20 mouse cellular contexts compared by ENCODE assay signal in genomic region chrX:163261248-163261647, GRCm38 (mm10).
"Had no signal": no experiment of that assay in that cellular context is flagged by ENCODE, and none has a peak within 500 bp of the region (broad histone marks: within the 10 kb centered on the region; RNA-seq: fewer than 3 reads in every experiment).

No protein-coding gene starts in this region.

- H3K27ac ChIP-seq: liver, embryonic 13.5 days; liver, embryonic 15.5 days; midbrain, embryonic 10.5 days; midbrain, embryonic 12.5 days; neural tube, embryonic 13.5 days; neural tube, embryonic 15.5 days had no signal

- H3K4me3 ChIP-seq: liver, embryonic 13.5 days; liver, embryonic 15.5 days; midbrain, embryonic 10.5 days; midbrain, embryonic 12.5 days; myocyte; neural tube, embryonic 13.5 days; neural tube, embryonic 15.5 days had no signal

- H3K9me3 ChIP-seq: liver, embryonic 13.5 days; liver, embryonic 15.5 days; midbrain, embryonic 10.5 days; midbrain, embryonic 12.5 days; neural tube, embryonic 13.5 days; neural tube, embryonic 15.5 days had no signal

- DNase-seq: liver, embryonic 13.5 days; lung, adult 18-20 months; lung, embryonic 14.5 days; lung, postnatal 10 days; lung, postnatal 4 days; midbrain, embryonic 14.5 days; retina, postnatal 1 day; right cerebral cortex, adult 18-20 months; right cerebral cortex, postnatal 25 days; right cerebral cortex, postnatal 4 days; spleen, adult 18-20 months; thymus, postnatal 14 days; thymus, postnatal 36 days had no signal

- H3K4me2 ChIP-seq: liver, embryonic 13.5 days; liver, embryonic 15.5 days; lung, embryonic 14.5 days; midbrain, embryonic 12.5 days; neural tube, embryonic 13.5 days; neural tube, embryonic 15.5 days had no signal

- H3K9ac ChIP-seq: liver, embryonic 13.5 days; liver, embryonic 15.5 days; lung, embryonic 14.5 days; midbrain, embryonic 12.5 days; neural tube, embryonic 13.5 days; neural tube, embryonic 15.5 days had no signal

- H3K36me3 ChIP-seq: liver, embryonic 13.5 days; liver, embryonic 15.5 days; midbrain, embryonic 10.5 days; midbrain, embryonic 12.5 days; neural tube, embryonic 13.5 days; neural tube, embryonic 15.5 days had no signal

- ATAC-seq: midbrain, embryonic 16.5 days had no signal

- H3K4me1 ChIP-seq: liver, embryonic 13.5 days; liver, embryonic 15.5 days; midbrain, embryonic 10.5 days; midbrain, embryonic 12.5 days; neural tube, embryonic 13.5 days; neural tube, embryonic 15.5 days had no signal

- H3K27me3 ChIP-seq: liver, embryonic 13.5 days; liver, embryonic 15.5 days had no signal
